Mouse (Mus musculus) limb, embryonic 14.5 days (tissue): ENCODE data around the gene Gne. TPM values are rescaled to one million over a fixed set of nuclear protein-coding genes. Genes with fewer than 3 reads are reported as not detected.

Experiments used
- ATAC-seq: fragments of 200-750 bp; cut with Nextera tagmentation; 2 replicates; pipeline ENCODE4 v1.8.0; 2017; ENCODE audit warnings: low read depth, moderate number of reproducible peaks, moderate TSS enrichment; ENCODE audit not compliant: low FRiP score
- DNase-seq: peaks from one replicate; pipeline ENCODE4 v3.0.0-alpha.2; 2015; ENCODE audit warnings: low spot score
- H3K27ac ChIP-seq: fragments of 300-500 bp; sonication (generic); replicated peaks from 2 replicates; pipeline ENCODE4 v1.5.1; 2014; ENCODE audit warnings: low read depth, mild to moderate bottlenecking, low read length, moderate library complexity, mixed read lengths
- H3K27me3 ChIP-seq: fragments of 300-500 bp; sonication (generic); 2 replicates; pipeline ENCODE4 v1.6.1; 2014; ENCODE audit warnings: low read length, mixed read lengths; ENCODE audit not compliant: control insufficient read depth, insufficient read depth
- H3K36me3 ChIP-seq: fragments of 300-500 bp; sonication (generic); 2 replicates; pipeline ENCODE4 v1.6.1; 2014; ENCODE audit warnings: mild to moderate bottlenecking, low read length, moderate library complexity, mixed read lengths; ENCODE audit not compliant: control insufficient read depth, insufficient read depth
- H3K4me1 ChIP-seq: fragments of 300-500 bp; sonication (generic); 2 replicates; pipeline ENCODE4 v1.6.1; 2014; ENCODE audit warnings: antibody characterized with exemption, low read length, mixed read lengths; ENCODE audit not compliant: control insufficient read depth, insufficient read depth
- H3K4me2 ChIP-seq: fragments of 300-500 bp; sonication (generic); replicated peaks from 2 replicates; pipeline ENCODE4 v1.6.1; 2014; ENCODE audit warnings: low read depth, mild to moderate bottlenecking, low read length, moderate library complexity; ENCODE audit not compliant: severe bottlenecking
- H3K4me3 ChIP-seq: fragments of 300-500 bp; sonication (generic); replicated peaks from 2 replicates; pipeline ENCODE4 v1.5.1; 2014; ENCODE audit warnings: low read length
- H3K9ac ChIP-seq: fragments of 300-500 bp; sonication (generic); 2 replicates; pipeline ENCODE4 v1.6.1; 2014; ENCODE audit warnings: mild to moderate bottlenecking, low read depth, low read length, moderate library complexity; ENCODE audit not compliant: severe bottlenecking
- H3K9me3 ChIP-seq: fragments of 300-500 bp; sonication (generic); 2 replicates; pipeline ENCODE4 v1.6.1; 2016; ENCODE audit warnings: low read length; ENCODE audit not compliant: control insufficient read depth
- POLR2A ChIP-seq: fragments of 200-500 bp; IDR thresholded peaks from 2 replicates; pipeline ENCODE4 v1.8.0; 2012; ENCODE audit warnings: inconsistent platforms, mild to moderate bottlenecking, moderate library complexity, borderline replicate concordance; ENCODE audit not compliant: insufficient read depth, insufficient read length; ENCODE audit errors: extremely low read depth
- WGBS: fragments of 180-500 bp; shearing (Covaris S2); extraction: QIAGEN DNeasy Blood & Tissue Kit; methylation state at CpG from one replicate; pipeline ENCODE4 v1.1.7; 2014; 5-methylcytosine and 5-hydroxymethylcytosine counted together
- polyA plus RNA-seq, 2 experiments: library from polyadenylated mRNA; depleted of rRNA in 1 of 2; stranded (reverse) in 1 of 2; unstranded in 1 of 2; fragments of >200 nt; fragmentation: Nextera tagmentation in 1 of 2; extraction: Ambion mirVana in 1 of 2; gene quantifications; 2 replicates each; pipeline versions ENCODE4 v1.2.1 to v1.2.3; 2012 to 2014

Gne gene
- polyA plus RNA-seq, 2 experiments, result 13.8 to 27.8 TPM

- no peaks in the 10 kb centered on the region for H3K36me3 ChIP-seq
- H3K4me2 ChIP-seq, result no peak overlapping the region
- TF ChIP-seq POLR2A, result no peak
- no peak overlapping the region for H3K4me3 ChIP-seq
- H3K9me3 ChIP-seq, result no peaks in the 10 kb centered on the region
- 90% methylated on average over 3 of the region's 3 CpGs for WGBS
- no peaks in the 10 kb centered on the region for H3K27me3 ChIP-seq
- ATAC-seq (no peak), DNase-seq (no peak)
- H3K9ac ChIP-seq, result no peak overlapping the region
- 0 out of 2 replicates have a peak, but pooled peaks cover 11% of the 10 kb centered on the region for H3K4me1 ChIP-seq
- H3K27ac ChIP-seq, result no peak overlapping the region
These were observed 1.6 kb upstream of the Gne start for GRCm38 (mm10) chr4:44085566-44085965.

DNA sequence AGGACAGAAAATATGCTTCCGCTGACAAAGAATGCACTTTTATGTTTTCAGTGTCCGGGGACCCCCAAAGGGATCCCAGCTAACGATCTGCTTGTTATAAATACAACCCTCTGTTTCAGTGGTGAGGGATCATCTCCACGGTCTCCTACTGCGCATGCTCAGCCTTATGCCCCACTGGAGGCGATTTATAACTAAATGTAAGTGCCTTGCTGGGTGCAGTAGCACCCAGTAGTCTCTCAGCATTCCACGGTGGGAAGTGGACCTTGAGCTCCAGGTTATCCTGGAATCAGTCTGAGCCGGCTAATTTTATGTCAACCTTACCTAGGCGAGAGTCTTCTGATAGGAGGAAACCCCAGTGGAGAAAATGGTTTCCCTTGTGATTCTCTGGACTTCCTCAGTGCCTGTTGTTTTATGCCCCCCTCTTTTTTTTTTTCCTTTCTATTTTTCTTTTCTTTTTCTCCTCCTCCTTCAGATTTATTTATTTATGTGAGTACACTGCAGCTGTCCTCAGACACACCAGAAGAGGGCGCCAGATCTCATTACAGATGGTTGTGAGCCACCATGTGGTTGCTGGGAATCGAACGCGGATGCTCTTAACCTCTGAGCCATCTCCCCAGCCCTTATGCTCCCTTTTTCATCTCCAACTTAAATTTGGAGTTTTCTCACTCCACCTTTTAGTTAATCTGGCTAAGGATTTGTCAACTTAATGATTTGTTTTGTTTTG, 787 bp upstream of the Gne start:
- no peak for TF ChIP-seq POLR2A
- H3K4me1 ChIP-seq, result 0 out of 2 replicates have a peak, but pooled peaks cover 11% of the 10 kb centered on the region
- DNase-seq (no peak), ATAC-seq (no peak)
- no peaks in the 10 kb centered on the region for H3K36me3 ChIP-seq
- 69% methylated on average over 13 of the region's 13 CpGs for WGBS
- H3K4me3 ChIP-seq, result 0 out of 2 replicates have a peak overlapping the region, but pooled peaks have one; percentile 8
- H3K27me3 ChIP-seq, result no peaks in the 10 kb centered on the region
- H3K4me2 ChIP-seq, result peak overlapping the region; percentile 37
- H3K27ac ChIP-seq, result no peak overlapping the region
- 0 out of 2 replicates have a peak overlapping the region, but pooled peaks have one; percentile 12 for H3K9ac ChIP-seq
- no peaks in the 10 kb centered on the region for H3K9me3 ChIP-seq

DNA sequence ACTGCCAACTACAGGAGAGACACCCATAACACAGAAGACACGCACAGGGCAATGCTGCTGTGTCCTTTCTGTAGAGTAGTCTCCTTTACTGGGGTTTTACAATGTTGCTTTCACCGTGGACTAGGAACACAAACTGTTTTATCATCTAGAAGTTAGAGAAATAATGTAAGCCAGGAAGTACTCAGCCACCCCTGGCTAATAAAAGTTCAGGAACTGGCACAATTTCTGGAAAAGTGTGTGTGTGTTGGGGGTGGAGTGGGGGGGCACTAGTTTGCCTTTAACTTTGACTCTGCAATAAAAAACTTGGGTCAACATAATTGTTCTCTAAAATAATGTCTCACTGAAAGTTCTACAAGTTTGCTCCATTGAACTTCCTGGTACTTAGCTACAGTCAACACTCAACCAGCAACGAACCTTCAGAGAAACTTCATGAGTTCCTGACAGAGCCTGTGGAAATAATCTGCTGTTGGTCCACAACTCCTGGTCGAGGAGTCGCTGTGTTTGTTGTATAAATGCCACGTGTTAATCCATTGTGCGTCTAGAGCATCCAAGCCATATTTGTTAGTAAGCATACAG, 5.5 kb downstream of the Gne start:
- ATAC-seq (no peak), DNase-seq (no peak)
- H3K9ac ChIP-seq, result no peak overlapping the region
- H3K27ac ChIP-seq, result no peak overlapping the region
- no peak for TF ChIP-seq POLR2A
- 72% methylated on average over 7 of the region's 7 CpGs for WGBS
- no peak overlapping the region for H3K4me2 ChIP-seq
- H3K27me3 ChIP-seq, result no peaks in the 10 kb centered on the region
- no peak overlapping the region for H3K4me3 ChIP-seq
- H3K9me3 ChIP-seq, result no peaks in the 10 kb centered on the region
- 0 out of 2 replicates have a peak, but pooled peaks cover 3% of the 10 kb centered on the region for H3K4me1 ChIP-seq
- H3K36me3 ChIP-seq, result no peaks in the 10 kb centered on the region

GRCm38 (mm10) chr4:44074422-44074821, 9.6 kb downstream of the Gne start:
- Histone ChIP-seq H3K4me1 (peaks cover 8% of the 10 kb centered on the region; the same call in 1 of the 2 replicates), H3K4me2 (no peak overlapping the region), H3K9me3 (no peaks in the 10 kb centered on the region), H3K27me3 (no peaks in the 10 kb centered on the region), H3K9ac (no peak overlapping the region), H3K27ac (no peak overlapping the region), H3K4me3 (no peak overlapping the region), H3K36me3 (no peaks in the 10 kb centered on the region)
- ATAC-seq, result no peak
- no peak for TF ChIP-seq POLR2A
- no peak for DNase-seq
- whole genome bisulfite sequencing, result 76% methylated on average over 4 of the region's 4 CpGs

DNA sequence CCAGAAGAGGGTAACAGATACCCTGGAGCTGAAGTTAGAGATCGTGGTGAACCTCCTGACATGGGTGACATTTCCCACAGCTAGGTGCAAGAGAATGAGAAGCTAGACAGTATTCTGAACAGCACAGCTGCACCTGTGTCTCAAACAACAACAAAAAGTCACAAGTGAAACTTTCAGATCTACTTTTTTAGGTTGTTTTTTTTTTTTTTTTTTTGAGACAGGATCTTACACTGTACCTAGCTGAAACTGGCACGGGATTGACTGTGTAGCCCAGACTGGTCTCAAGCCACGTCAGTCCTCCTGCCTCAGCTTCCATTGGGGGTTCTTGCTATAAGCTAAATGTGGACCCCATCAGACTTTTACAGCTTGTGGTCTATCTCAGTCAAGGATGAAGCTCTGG, 10.2 kb downstream of the Gne start:
- WGBS, result 86% methylated on average over 3 of the region's 3 CpGs
- ATAC-seq, result no peak
- no peak overlapping the region for H3K4me2 ChIP-seq
- H3K27ac ChIP-seq, result no peak overlapping the region
- H3K36me3 ChIP-seq, result no peaks in the 10 kb centered on the region
- H3K9ac ChIP-seq, result no peak overlapping the region
- no peaks in the 10 kb centered on the region for H3K27me3 ChIP-seq
- no peak overlapping the region for H3K4me3 ChIP-seq
- TF ChIP-seq POLR2A, result no peak
- DNase-seq, result no peak
- no peaks in the 10 kb centered on the region for H3K9me3 ChIP-seq
- H3K4me1 ChIP-seq, result peaks cover 8% of the 10 kb centered on the region; the same call in 1 of the 2 replicates
